Mouse (Mus musculus) brain, embryonic 14.5 days (tissue): ENCODE measurements around the gene Plbd1. TPM values are rescaled to one million over a fixed set of nuclear protein-coding genes. Genes with fewer than 3 reads are reported as not detected.

Experiments used
- DNase-seq: peaks from one replicate; pipeline ENCODE4 v3.0.0-alpha.2; 2011; ENCODE audit warnings: low read depth
- CTCF ChIP-seq: fragments of 200-500 bp; IDR thresholded peaks from 2 replicates; pipeline ENCODE4 v1.5.1; 2012; ENCODE audit warnings: inconsistent platforms, mild to moderate bottlenecking, moderate library complexity, borderline replicate concordance; ENCODE audit not compliant: insufficient read depth, insufficient read length; ENCODE audit errors: extremely low read depth
- POLR2A ChIP-seq: fragments of 200-500 bp; IDR thresholded peaks from 2 replicates; pipeline ENCODE4 v1.6.1; 2012; ENCODE audit warnings: mild to moderate bottlenecking, inconsistent platforms, borderline replicate concordance; ENCODE audit not compliant: poor library complexity, insufficient read depth, insufficient read length, severe bottlenecking; ENCODE audit errors: extremely low read depth
- polyA plus RNA-seq: library from polyadenylated mRNA; depleted of rRNA; stranded (reverse); fragments of >200 nt; gene quantifications from 2 replicates; pipeline ENCODE4 v1.2.3, GENCODE M21; 2012; rRNA removed

Plbd1 gene
- polyA plus RNA-seq, result 0.72 and 1.2 TPM in 2 replicates

DNA sequence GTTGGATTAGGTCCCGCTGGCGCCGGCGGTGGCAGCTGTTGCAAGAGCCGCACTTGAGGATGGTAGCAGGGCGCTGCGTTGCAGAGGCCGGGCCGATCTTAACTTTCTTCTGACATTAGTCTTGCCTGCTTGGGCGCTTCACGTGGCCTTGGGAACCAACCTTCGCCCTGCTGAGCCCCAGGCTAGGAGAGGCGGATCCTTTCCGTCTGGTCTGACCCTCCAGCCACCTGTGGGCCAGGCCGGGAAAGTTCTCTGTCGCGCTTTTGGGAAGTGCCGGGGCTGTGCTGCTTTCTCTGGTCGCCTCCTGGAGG is at the start of gene Plbd1:
Plbd1 (minus strand) TSS at position 223 of the 311 bp plus-strand sequence.
- TF ChIP-seq CTCF (no peak), POLR2A (no peak)
- peak; percentile 58 for DNase-seq

DNA sequence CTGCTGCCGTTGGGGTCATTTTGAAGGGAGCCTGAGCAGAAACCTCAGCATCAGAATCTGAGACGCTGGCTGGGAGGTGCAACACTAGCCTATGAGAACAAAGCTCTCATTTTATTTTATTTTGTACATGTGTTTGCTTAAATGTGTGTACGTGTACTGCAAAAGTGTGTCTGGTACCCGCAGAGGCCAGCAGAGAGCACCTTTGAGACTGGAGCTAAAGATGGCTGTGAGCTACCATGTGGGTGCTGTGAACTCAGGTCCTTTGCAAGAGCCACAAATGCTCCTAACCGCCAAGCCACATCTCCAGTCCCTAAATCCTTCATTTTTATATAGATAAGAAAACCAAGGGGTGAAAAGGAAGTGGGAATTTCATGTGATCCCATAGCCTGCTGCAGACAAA is 48.7 kb upstream of the Plbd1 start:
- no peak for DNase-seq
- TF ChIP-seq CTCF, result no peak
- TF ChIP-seq POLR2A, result no peak

GRCm38 (mm10) chr6:136708597-136708996 is 46.9 kb upstream of the Plbd1 start:
- DNase-seq, result no peak
- TF ChIP-seq POLR2A, result no peak
- no peak for TF ChIP-seq CTCF

- no peak for TF ChIP-seq POLR2A
- TF ChIP-seq CTCF, result no peak
- no peak for DNase-seq
Observed at GRCm38 (mm10) chr6:136701878-136702277, 40.1 kb upstream of the Plbd1 start.

- no peak for DNase-seq
- no peak for TF ChIP-seq CTCF
- no peak for TF ChIP-seq POLR2A
Observed at GRCm38 (mm10) chr6:136701185-136701584, 39.5 kb upstream of the Plbd1 start.

- no peak for TF ChIP-seq POLR2A
- no peak for TF ChIP-seq CTCF
- no peak for DNase-seq
Observed at GRCm38 (mm10) chr6:136691314-136691713, 29.6 kb upstream of the Plbd1 start.

GRCm38 (mm10) chr6:136690527-136690926 is 28.8 kb upstream of the Plbd1 start:
- no peak for DNase-seq
- TF ChIP-seq POLR2A (no peak), CTCF (no peak)

DNA sequence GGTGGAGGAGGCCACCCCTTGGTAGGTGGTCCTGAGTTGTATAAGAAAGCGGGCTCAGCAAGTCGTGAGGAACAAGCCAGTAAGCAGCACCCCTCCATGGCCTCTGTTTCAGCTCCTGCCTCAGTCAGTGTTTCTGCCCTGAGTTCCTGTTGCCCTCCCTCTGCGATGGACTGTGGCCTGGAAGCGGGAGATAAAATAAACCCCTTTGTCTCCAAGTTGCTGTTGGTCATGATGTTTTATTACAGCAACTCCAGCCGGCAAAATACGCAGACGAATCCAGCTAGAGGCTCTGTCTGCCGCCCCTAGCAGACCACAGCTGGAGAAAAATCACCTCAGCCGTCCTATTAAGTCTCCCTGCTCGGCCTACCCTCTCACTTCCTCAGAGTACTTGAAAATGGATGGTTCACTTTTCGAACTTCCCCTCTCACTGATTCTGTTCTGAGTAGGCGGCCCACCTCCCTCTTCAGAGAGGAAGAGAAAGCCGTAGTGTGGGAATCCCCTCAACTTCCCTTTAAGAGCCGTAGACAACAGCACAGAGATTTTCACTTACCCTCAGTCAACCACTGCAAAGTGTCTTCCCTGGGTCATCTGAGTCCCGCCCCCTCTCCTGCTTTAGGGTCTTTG is 28.2 kb upstream of the Plbd1 start:
- TF ChIP-seq POLR2A (no peak), CTCF (no peak)
- no peak for DNase-seq

DNA sequence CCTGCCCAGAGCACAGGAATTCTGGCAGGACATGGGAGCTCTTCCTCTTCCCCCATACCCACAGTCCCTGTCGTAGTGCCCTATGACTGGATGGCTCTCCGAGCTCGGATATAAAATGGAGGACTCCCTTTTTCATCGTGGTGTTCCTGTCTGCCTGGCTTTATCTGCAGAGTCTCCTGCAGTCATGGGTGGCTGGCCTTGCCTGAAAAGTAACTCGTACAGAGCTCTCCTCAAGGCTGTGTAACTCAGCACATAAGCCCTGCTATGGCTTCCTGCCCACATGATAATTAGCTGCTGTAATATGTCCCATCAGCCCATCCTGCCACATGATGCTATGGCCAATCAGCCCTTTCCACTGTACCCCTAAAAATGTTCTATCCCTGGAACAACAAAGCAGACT is 23.7 kb upstream of the Plbd1 start:
- TF ChIP-seq POLR2A, result no peak
- TF ChIP-seq CTCF, result no peak
- no peak for DNase-seq

DNA sequence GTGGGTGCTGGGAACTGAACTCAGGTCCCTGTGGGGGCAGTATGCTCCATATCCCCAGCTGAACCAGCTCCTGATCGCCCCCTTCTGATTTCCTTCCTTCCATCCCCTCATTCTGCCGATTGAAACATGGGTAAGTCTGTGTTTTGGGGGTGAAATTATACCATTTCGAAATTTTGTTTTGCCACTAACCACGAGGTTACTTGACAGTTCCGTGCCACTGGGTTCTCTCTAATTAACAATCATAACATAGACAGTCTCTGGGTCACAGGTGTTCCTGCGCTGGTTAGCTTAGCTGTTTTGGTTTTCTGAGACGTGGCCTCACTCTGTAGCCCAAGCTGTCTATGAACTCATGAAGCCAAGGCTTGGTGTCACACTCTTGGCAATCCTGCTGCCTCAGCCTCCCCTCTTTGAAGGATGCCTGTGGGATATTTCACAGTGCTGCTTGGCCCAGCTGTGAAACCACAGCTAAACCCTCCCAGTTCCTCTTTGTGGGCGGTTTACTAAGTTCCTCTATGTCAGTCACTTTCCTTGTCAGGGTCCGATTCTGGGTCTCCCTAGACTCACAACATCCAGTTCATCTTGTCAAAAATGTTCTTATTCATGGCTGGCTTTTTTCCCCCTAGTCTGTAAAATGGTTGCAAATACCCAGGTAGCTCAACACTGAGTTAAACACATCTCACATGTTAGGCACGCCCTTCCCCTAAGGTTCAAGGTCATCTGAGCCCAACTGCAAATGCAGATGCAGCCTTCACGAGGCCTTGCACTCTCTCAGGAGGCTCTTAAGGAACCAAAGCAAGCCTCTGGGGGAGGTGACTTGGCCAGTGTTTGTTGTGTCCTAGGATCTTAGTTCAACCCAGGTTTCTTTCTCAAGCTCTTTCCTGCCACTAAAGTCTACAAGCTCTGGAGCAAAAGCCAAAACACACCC is 21.9 kb upstream of the Plbd1 start:
- TF ChIP-seq POLR2A (no peak), CTCF (no peak)
- DNase-seq, result no peak

DNA sequence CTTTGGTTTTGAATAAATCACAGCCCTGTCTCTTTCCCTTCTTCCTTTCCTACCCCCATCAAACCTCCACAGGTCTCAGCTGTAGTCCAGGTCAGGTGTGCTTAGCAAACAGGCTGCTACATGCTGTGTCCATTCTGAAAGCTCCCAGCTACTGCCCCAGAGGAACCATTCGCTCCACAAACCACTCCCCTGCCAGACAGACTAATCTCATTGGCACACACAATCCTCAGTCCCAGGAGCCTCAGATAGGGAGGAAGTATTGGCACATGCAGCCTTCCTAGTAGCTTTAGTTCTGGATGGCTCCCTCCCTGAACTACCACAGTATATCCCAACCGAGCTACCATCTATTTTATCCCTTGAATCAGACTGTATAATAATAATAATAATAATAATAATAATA is 17.7 kb upstream of the Plbd1 start:
- DNase-seq, result no peak
- TF ChIP-seq POLR2A (no peak), CTCF (no peak)

GRCm38 (mm10) chr6:136674935-136675334 is 13.2 kb upstream of the Plbd1 start:
- DNase-seq, result no peak
- TF ChIP-seq POLR2A, result no peak
- no peak for TF ChIP-seq CTCF

DNA sequence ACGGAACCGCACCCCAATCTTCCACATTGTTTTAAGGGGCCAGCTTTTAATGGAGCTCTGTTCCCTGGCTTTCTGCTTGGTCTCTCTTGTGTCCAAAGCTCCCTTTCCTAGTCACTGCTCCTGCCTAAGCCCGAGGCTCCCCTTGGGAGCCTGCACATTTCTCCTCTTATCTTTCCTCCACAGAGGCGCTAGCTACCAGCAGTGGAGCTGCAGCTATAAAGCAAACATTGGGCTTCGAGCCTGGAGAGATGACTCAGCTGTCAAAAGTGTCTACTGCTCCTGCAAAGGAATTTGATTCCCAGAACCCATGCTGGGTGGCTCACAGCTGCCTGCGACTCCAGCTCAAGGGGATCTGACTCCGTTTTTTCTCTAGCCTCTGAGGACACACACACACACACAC is 10.7 kb upstream of the Plbd1 start:
- TF ChIP-seq CTCF, result no peak
- TF ChIP-seq POLR2A, result no peak

GRCm38 (mm10) chr6:136669274-136669673 is 7.5 kb upstream of the Plbd1 start:
- DNase-seq, result no peak
- TF ChIP-seq POLR2A, result no peak
- TF ChIP-seq CTCF, result no peak

More for the DNA sequence above, 10.7 kb upstream of the Plbd1 start:
- peak; percentile 40 for DNase-seq
